Mouse (Mus musculus): Measurements from ENCODE around the gene Olfr1152.

Olfr1152 gene

GRCm38 (mm10) chr2:87866192-87866591 lies at the start of gene Olfr1152:
TSS of gene Olfr1152 (plus strand) at chr2:87866492.
- DNase-seq (ENCODE audit: low read depth, low spot score): no peak

DNA sequence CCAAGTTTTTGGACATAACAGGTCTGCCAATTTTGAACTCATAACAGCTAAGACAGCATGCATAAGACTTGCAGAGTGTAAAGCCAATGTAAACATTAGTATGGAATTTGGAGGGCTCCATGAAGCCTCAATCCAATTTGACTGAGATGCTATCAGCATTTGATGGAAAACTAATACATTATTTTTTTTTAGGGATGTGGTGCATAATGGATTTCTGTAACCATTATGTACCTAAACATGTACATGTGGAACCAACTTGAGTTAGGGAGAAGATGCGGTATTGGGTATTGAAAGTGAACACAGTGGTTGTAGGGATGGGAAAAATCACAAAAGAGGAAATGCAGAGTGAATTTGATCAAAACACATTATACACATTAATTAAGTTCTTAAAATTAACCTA lies 36.1 kb upstream of the Olfr1152 start, which contains the start of gene Olfr1148:
Olfr1148 (plus strand) TSS at position 301 of the 400 bp plus-strand sequence.
- no peak for DNase-seq (ENCODE audit: low read depth, low spot score)

GRCm38 (mm10) chr2:87843693-87844092 lies 22.6 kb upstream of the Olfr1152 start, which contains the start of gene Olfr1150-ps1:
TSS of gene Olfr1150-ps1 (plus strand) at chr2:87843993.
- DNase-seq (ENCODE audit: low read depth, low spot score): no peak

- DNase-seq (ENCODE audit: low read depth, low spot score): no peak
These were observed 10.7 kb upstream of the Olfr1152 start, which contains the start of gene Olfr1151 for GRCm38 (mm10) chr2:87855562-87855961. TSS of gene Olfr1151 (plus strand) at chr2:87855862.

- no peak for DNase-seq (ENCODE audit: low read depth, low spot score)
These were observed 28.4 kb downstream of the Olfr1152 start, which contains the start of gene Olfr1153 for GRCm38 (mm10) chr2:87894662-87895061. TSS of gene Olfr1153 (plus strand) at chr2:87894962.

DNA sequence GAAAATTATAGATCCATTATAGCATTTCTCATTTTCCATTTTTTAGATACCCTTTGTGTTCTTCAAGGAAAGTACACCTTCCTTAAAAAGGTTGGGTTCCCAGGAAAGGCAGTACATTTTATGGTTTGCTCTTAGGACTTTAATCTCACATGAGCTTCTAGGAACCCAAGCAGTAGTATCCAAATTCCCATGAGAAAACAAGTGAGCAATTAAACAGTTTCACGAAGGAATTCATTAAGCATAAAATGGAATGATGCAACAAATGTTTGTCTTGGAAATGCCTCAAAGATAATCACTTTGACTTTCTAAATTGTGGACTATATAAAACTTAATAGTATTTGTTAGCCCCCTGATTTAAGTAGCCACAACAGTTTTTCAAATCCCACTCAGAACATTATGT lies 38.8 kb downstream of the Olfr1152 start, which contains the start of gene Olfr1154:
Olfr1154 (minus strand) TSS at position 101 of the 400 bp plus-strand sequence.
- DNase-seq (ENCODE audit: low read depth, low spot score): no peak

Measured in 3T3-L1 (cell line).